Mouse (Mus musculus) lung, postnatal 4 days (tissue): ENCODE data around the gene Csn1s2a.
"Not testable (repeated sequence)": the region's sequence is repeated elsewhere in the genome, so short reads cannot be mapped to it uniquely, and the experiment has no call there.

ENCODE experiments used
- DNase-seq, 2 experiments: peaks; one replicate each; pipeline ENCODE4 v3.0.0; 2021

Csn1s2a gene

DNA sequence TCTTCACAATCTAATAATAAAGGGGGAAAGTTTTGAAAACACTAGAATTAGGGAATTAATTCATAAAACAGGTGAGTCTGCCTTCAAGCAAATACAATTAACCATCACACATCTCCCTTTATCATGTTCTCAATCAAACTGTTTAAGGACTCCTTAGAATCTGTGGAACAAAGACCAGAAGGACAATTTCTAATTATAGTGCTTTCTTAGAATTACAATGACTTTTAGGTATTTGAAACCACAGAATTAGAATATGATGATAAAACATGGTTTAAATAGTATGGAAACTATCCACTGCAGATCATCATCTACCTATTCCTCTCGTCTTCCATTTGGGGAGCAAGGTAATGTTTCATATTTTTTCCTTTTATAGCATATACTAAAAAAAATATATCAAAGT, at the start of gene Csn1s2a:
Gene Csn1s2a, plus strand, starts transcription at position 301 of the 400 bp plus-strand sequence.
- no peak for DNase-seq

DNA sequence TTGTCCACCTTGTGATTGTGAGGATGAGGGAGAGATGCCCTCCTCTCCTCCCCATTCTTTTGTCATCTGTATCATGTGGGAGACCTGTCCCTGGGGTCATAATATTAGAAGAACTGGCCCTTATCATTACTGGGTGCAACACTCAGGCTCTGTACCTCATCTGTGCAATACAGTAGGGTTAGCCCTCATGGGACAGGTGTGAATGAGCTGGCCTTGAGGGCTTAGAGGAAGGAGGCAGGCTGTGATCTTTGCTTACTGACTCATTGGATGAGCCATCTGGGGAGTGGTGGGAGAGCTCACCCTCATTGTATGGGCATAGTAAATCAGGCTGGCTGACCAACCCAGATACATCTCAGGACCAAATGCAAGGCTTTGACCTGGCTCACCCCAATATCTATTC, 39.5 kb upstream of the Csn1s2a start:
- no peak for DNase-seq

DNA sequence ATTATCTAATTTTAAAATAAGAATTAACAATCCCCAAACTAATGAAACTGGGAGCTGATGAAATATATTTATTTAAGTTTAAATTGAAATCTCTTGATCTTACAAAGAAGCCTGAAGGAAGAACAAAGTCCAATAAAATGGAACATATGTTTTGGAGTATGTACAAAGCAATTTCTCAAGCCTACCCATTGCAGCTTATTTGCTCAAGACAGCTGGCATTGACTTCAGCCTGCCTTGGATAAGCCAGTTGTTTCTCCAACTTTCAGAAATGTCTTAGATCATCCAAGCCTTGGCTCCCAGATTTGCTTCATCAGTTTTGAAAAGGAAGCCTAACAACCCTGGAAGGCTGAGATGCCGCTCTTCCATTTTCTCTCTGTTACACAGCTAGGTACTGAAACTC, 20.9 kb upstream of the Csn1s2a start:
- DNase-seq: no peak

DNA sequence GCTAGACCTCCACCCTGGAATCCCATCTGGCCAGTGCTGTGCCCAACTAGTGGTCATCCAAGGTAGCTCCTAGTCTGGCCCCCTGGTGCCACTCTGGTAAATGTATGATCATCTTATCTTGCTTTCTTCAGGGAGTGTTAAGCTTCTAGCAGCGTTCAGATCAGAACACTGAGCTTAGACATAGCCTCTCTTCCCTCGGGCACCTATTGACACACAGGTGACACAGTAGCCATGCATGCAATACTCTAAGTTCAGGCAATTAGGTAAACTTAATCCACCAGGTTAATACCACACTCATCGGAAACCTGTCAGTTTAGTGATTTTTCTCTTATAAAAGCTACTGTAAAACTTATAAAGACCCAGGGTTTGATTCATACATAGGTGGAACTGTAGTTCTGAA, 9.8 kb upstream of the Csn1s2a start:
- no peak for DNase-seq

DNA sequence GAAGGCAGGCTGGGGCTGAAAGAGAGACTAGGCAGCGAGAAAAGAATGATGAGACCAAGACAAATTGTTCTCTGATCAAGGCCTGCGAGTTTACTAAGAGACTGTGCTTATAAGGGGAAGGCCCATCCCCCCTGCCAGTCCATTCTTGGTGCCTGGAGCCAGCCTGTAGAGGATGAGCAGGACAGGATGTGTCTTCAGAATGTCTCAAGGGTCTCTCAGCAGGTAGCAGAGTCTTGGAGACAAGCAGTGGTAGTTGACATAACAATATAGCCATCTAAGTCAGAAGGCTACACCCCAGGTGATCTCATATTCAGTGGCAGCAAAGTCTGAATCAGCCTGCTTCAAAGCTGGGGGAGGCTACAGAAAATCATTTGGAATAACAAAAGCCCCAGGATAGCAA, 2.2 kb upstream of the Csn1s2a start:
- not testable (repeated sequence) for DNase-seq

DNA sequence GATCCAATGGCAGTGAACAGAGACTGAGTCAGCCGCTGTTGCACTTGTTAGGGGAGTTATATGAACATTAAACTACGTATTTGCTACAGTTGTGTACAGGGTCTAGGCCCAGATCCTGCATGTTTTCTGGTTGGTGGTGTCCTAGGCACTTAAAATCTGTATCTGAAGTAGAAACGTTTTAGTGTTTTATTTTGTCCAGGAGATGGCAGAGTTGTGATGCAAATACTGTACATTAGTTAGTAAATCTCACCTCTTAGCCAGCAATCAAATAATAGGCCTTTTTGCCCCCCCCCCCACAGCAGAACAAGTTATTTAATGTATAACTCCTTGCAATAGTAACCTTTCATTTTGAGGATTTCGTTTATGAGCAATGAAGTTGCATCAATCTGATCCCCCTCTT, 8.4 kb downstream of the Csn1s2a start:
- DNase-seq: no peak

DNA sequence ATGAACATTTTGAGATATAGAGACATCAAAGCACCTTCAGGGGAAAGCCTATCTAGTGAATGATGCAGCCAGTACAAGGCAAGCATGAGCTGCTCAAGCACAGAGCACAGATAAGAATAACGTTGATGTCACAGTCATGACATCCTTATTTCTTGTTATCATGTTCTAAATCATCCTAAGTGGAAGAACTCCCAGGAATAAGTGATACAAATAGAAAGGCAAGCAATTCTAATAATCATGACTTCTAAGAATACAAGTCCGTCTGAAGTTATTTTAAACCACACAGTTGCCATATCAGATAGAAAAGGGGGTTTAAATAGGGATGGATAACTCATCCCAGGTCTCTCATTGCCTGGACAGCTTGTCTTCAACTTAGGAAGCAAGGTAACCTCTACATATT, 33.4 kb downstream of the Csn1s2a start, which contains the start of gene Csn1s2b:
Gene Csn1s2b, plus strand, starts transcription at position 301 of the 400 bp plus-strand sequence.
- no peak for DNase-seq

DNA sequence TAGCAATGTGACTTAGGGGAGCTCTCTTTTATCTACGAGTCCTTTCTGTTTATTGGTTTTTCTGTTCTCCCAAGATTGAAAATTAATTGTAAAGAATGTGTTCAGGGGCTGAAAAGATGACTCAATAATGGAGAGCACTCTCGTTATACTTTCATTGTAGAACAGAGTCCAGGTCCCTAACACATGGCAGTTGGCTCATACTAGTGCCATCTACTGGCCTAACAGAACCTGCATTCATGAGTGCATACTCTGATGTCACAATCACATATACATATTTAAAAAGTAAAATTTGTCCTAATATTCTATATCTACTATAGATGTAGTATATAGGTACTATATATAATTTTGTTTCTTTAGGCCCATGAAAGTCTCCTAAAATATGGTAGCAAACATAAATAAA, 34.9 kb downstream of the Csn1s2a start:
- DNase-seq: no peak

DNA sequence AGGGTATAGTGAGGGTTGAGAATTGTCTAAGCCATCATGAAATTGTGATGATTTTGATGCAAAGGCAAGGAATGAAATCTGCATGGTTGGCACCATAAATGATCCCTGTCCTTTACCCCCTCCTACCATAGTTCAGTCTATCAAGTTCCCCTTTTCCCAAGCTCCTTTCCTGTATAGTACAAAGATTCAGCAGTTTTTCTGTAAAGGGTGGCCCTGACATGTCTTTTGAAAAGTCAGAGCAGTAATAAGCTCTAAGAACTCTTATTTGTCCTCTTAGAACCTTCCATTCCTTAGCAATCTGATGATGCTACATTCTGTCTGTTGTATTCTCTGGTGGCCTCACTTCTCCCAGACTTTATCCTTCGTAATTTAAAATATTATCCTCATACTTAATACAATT, 51.0 kb downstream of the Csn1s2a start, which contains the start of gene Prr27:
Gene Prr27, plus strand, starts transcription at position 301 of the 400 bp plus-strand sequence.
- no peak for DNase-seq
